Mouse (Mus musculus) small intestine, adult 2 months (tissue): Measurements from ENCODE around the gene Slc6a12. TPM values are rescaled to one million over a fixed set of nuclear protein-coding genes. Genes with fewer than 3 reads are reported as not detected.
A peak's percentile ranks its signal among the peaks of the same experiment; 100 is the strongest.
"Not testable (repeated sequence)": the region's sequence is repeated elsewhere in the genome, so short reads cannot be mapped to it uniquely, and the experiment has no call there.

Source experiments
- H3K27ac ChIP-seq: fragments of 200-500 bp; 2 replicates; pipeline ENCODE4 v1.5.1; 2012; ENCODE audit warnings: low read depth, low read length, control low read depth, inconsistent platforms; ENCODE audit not compliant: insufficient read depth
- H3K27me3 ChIP-seq: fragments of 200-500 bp; 2 replicates; pipeline ENCODE4 v1.6.1; 2012; ENCODE audit warnings: mild to moderate bottlenecking, moderate library complexity, low read length, inconsistent platforms; ENCODE audit not compliant: control insufficient read depth, insufficient read depth
- H3K36me3 ChIP-seq: fragments of 200-500 bp; 2 replicates; pipeline ENCODE4 v1.6.1; 2012; ENCODE audit warnings: mild to moderate bottlenecking, low read length, control low read depth, inconsistent platforms; ENCODE audit not compliant: control insufficient read depth, insufficient read depth
- H3K4me1 ChIP-seq: fragments of 200-500 bp; 2 replicates; pipeline ENCODE4 v1.6.1; 2012; ENCODE audit warnings: low read length, inconsistent platforms, mixed read lengths; ENCODE audit not compliant: control insufficient read depth, insufficient read depth, insufficient read length
- H3K4me3 ChIP-seq: fragments of 200-500 bp; 2 replicates; pipeline ENCODE4 v1.5.1; 2012; ENCODE audit warnings: low read depth, mild to moderate bottlenecking, control low read depth, inconsistent platforms, low read length, moderate library complexity
- CTCF ChIP-seq: fragments of 200-500 bp; IDR thresholded peaks from 2 replicates; pipeline ENCODE4 v1.5.1; 2012; ENCODE audit warnings: low read depth, mild to moderate bottlenecking, control low read depth, inconsistent platforms, low read length, moderate library complexity, mixed read lengths; ENCODE audit not compliant: insufficient replicate concordance, insufficient read length; ENCODE audit errors: extremely low read depth
- POLR2A ChIP-seq: fragments of 200-500 bp; IDR thresholded peaks from 2 replicates; pipeline ENCODE4 v1.6.1; 2012; ENCODE audit warnings: low read depth, mild to moderate bottlenecking, control low read depth, inconsistent platforms, low read length, moderate library complexity
- WGBS: fragments of 180-500 bp; shearing (Covaris S2); methylation state at CpG from one replicate; pipeline ENCODE4 v1.1.7; 2018; 5-methylcytosine and 5-hydroxymethylcytosine counted together
- polyA plus RNA-seq: library from polyadenylated mRNA; depleted of rRNA; stranded (reverse); fragments of >200 nt; gene quantifications from 2 replicates; pipeline ENCODE4 v1.2.3, GENCODE M21; 2012

Gene Slc6a12
- polyA plus RNA-seq, 1 experiment: 0.27 TPM

DNA sequence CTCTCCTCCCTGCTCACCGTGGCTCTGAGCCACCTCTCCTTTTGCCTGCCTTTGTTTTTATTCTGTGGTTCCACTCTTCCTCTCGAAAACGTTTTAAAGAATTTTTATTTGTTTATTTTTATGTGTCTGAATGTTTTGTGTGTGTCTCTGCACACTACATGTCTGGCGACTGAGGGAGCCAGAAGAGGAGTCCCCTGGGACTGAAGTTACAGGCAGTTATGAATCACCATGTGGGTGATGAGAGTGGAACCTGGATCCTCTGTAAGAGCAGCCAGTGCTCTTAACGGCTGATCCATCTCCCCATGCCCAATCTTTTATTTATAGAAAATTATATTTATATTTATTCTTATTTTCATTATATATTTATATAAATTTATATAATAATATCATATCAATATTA is 1.5 kb downstream of the Slc6a12 start:
- 50% methylated on average over 5 of the region's 5 CpGs for WGBS
- Histone ChIP-seq H3K27me3 (no peaks in the 10 kb centered on the region), H3K4me3 (no peak overlapping the region), H3K4me1 (no peaks in the 10 kb centered on the region), H3K27ac (no peak overlapping the region), H3K36me3 (no peaks in the 10 kb centered on the region)
- no peak for TF ChIP-seq POLR2A
- TF ChIP-seq CTCF: no peak

DNA sequence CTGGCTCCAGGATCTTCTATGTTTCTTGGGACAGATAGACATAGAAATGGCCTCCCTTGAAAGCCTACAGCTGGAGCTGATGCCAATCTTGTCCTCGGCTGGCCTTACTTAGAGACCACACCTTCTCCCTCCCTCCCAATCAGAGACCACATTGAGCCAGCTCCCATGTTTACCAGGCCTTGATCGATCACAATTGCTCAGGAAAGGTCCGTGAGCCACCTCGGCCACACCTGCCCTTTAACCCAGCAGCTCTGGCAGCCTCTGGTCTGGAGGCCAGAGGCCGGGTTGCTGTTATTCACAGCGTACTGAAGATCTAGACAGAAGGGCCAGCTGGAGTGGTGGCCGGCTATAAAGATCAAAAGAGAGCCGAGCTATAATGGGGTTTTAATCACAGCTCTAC is 3.6 kb downstream of the Slc6a12 start:
- 16% methylated on average over 8 of the region's 8 CpGs for WGBS

DNA sequence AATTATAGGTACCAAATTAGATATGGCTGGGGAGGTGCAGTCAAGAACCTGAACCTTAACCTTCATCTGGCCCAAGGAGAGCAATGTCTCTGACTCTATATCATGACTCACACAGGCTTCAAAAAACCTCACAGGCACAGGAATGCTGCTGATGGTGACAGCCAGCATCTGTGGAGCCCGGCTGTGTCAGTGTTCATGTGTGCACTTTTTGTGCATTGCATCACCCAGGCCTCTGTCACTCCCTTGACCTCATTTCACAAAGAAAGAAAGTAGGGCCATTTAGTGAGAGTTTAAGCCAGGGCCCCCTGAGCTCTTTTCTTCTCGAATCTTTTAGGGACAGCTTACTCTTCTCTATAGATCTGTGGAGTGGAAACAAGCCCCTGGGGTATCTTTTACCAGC is 9.4 kb downstream of the Slc6a12 start:
- Histone ChIP-seq H3K4me1 (no peaks in the 10 kb centered on the region), H3K36me3 (no peaks in the 10 kb centered on the region), H3K27ac (no peak overlapping the region), H3K27me3 (no peaks in the 10 kb centered on the region; the same call in 1 of the 2 replicates), H3K4me3 (no peak overlapping the region)
- 51% methylated on average over 2 of the region's 2 CpGs for WGBS
- TF ChIP-seq POLR2A (no peak), CTCF (no peak)

More for the DNA sequence above, 3.6 kb downstream of the Slc6a12 start:
- TF ChIP-seq CTCF (no peak), POLR2A (no peak)
- H3K27ac ChIP-seq: no peak overlapping the region
- H3K36me3 ChIP-seq: no peaks in the 10 kb centered on the region
- no peaks in the 10 kb centered on the region for H3K27me3 ChIP-seq
- H3K4me3 ChIP-seq: no peak overlapping the region
- H3K4me1 ChIP-seq: no peaks in the 10 kb centered on the region

DNA sequence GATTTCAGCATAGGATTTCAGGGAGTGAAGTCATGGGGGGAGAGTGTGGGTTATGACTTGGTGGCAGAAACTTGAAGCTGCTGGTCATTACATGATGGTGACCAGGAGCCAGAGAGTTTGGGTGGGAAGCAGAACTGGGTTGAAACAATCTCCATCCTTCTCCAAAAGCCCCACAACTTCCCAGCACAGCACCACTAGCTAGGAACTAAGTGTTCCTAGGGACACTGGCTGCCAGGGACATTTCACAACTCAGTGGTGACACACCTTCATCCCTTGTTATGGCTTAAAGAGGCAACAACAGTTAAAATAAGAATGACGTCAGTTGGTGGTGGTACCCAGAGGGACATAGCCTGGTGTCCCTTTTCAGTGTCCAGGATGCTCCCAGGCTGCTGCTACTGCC is 13.2 kb downstream of the Slc6a12 start:
- Histone ChIP-seq H3K27ac (no peak overlapping the region), H3K27me3 (no peaks in the 10 kb centered on the region; the same call in 1 of the 2 replicates), H3K36me3 (no peaks in the 10 kb centered on the region), H3K4me1 (no peaks in the 10 kb centered on the region), H3K4me3 (no peak overlapping the region)
- TF ChIP-seq CTCF (no peak), POLR2A (no peak)
- WGBS: 73% methylated on average over 1 of the region's 1 CpGs

DNA sequence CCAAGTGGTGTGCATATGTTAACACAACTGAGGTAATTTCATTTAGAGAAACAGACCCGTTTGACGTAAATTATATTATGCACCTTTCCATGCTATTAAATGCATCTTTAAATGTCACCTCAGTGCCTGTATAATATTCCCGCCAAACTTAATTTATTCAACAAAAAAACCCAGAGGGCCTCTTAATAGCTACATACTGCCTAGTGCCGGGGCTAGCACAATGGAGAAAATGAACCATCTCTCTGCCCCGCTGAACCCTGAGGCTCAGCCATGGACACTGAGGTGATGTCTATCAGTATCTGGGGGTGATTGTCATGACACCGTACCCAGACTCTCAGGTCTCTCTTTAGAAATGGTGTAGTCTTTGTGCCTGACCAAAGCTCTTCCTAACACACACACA is 14.4 kb downstream of the Slc6a12 start:
- WGBS: 79% methylated on average over 6 of the region's 6 CpGs
- Histone ChIP-seq H3K4me3 (no peak overlapping the region), H3K27ac (no peak overlapping the region), H3K27me3 (no peaks in the 10 kb centered on the region; the same call in 1 of the 2 replicates), H3K36me3 (no peaks in the 10 kb centered on the region), H3K4me1 (no peaks in the 10 kb centered on the region)
- TF ChIP-seq CTCF (no peak), POLR2A (no peak)

DNA sequence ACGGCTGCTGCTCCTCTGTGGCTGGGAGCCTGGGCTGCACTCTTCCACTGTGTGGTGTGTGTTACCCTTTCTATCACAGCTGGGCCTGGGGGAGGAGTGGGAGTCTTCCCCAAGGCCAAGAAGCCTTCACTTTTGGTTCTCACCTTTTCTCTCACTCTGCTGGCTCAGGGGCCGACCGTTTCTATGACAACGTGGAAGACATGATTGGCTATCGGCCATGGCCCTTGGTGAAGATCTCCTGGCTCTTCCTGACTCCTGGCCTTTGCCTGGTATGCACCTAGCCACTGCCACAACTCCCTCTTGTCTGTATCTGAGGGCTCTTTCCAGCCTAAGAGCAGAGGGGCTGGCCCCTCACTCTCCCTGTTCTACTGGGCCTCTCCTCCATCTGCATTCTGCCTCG is 20.2 kb downstream of the Slc6a12 start:
- H3K36me3 ChIP-seq: no peaks in the 10 kb centered on the region
- no peaks in the 10 kb centered on the region for H3K27me3 ChIP-seq
- no peak overlapping the region for H3K27ac ChIP-seq
- H3K4me3 ChIP-seq: no peak overlapping the region
- no peaks in the 10 kb centered on the region for H3K4me1 ChIP-seq
- no peak for TF ChIP-seq POLR2A
- TF ChIP-seq CTCF: no peak
- WGBS: 73% methylated on average over 6 of the region's 6 CpGs

DNA sequence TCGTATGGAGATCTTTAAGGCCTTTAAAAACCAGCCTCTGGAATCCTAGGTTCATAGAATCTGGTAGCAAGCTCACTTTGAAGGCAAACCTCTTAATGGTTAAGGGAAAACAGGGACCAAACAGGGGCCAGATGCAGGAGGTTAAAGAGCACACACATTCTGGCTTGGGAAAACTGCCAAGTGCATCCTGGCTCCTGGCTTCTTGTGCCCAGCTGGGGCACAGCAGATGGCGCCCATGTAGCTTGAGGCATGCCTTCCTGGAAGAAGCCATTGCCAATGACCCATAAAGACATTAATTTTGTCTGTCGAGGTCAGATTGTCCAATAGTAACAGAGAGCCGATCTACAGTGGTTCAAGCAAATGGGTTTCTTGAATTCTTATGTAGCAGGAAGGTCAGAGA is 21.1 kb downstream of the Slc6a12 start:
- H3K27ac ChIP-seq: no peak overlapping the region
- H3K27me3 ChIP-seq: no peaks in the 10 kb centered on the region
- TF ChIP-seq CTCF (no peak), POLR2A (no peak)
- no peaks in the 10 kb centered on the region for H3K4me1 ChIP-seq
- H3K4me3 ChIP-seq: no peak overlapping the region
- WGBS: 65% methylated on average over 4 of the region's 4 CpGs
- no peaks in the 10 kb centered on the region for H3K36me3 ChIP-seq

DNA sequence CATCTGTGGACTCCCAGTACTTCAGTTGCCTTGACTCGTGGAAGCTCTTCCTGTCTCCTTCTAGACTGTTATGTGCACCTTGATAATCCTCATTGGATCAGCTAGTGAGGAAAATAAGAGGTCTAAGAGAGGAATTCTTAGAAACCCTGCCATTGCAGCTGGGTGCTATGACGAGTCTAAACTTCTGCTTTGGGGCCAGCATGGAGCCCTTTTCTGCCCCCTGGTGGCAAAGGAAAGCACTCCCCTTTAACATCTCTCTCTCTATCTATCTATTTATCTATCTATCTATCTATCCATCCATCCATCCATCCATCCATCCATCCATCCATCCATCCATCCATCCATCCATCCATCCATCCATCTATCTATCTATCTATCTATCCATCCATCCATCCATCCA is 23.7 kb downstream of the Slc6a12 start:
- TF ChIP-seq CTCF: peak; percentile 55; the same call in 1 of the 2 replicates
- not testable (repeated sequence) for H3K36me3 ChIP-seq, H3K4me3 ChIP-seq, H3K27me3 ChIP-seq, H3K27ac ChIP-seq, H3K4me1 ChIP-seq
- 12% methylated on average over 2 of the region's 2 CpGs for WGBS
